Mouse (Mus musculus) limb, embryonic 15.5 days (tissue): ENCODE measurements around the gene 3110070M22Rik. TPM values are rescaled to one million over a fixed set of nuclear protein-coding genes. Genes with fewer than 3 reads are reported as not detected.
"Not testable (repeated sequence)": the region's sequence is repeated elsewhere in the genome, so short reads cannot be mapped to it uniquely, and the experiment has no call there.

Source experiments
- ATAC-seq: fragments of 200-750 bp; cut with Nextera tagmentation; 2 replicates; pipeline ENCODE4 v1.8.0; 2017; ENCODE audit warnings: low read depth, moderate TSS enrichment; ENCODE audit not compliant: insufficient number of reproducible peaks, low FRiP score, low TSS enrichment
- H3K27ac ChIP-seq: fragments of 300-500 bp; sonication (generic); 2 replicates; pipeline ENCODE4 v1.5.1; 2015; ENCODE audit warnings: moderate library complexity, mild to moderate bottlenecking, inconsistent platforms
- H3K27me3 ChIP-seq: fragments of 300-500 bp; sonication (generic); 2 replicates; pipeline ENCODE4 v1.6.1; 2015; ENCODE audit warnings: inconsistent platforms
- H3K36me3 ChIP-seq: fragments of 300-500 bp; sonication (generic); 2 replicates; pipeline ENCODE4 v1.6.1; 2015; ENCODE audit warnings: inconsistent platforms
- H3K4me1 ChIP-seq: fragments of 300-500 bp; sonication (generic); 2 replicates; pipeline ENCODE4 v1.6.1; 2015; ENCODE audit warnings: inconsistent platforms
- H3K4me2 ChIP-seq: fragments of 300-500 bp; sonication (generic); 2 replicates; pipeline ENCODE4 v1.6.1; 2015; ENCODE audit warnings: mild to moderate bottlenecking, inconsistent platforms
- H3K4me3 ChIP-seq: fragments of 300-500 bp; sonication (generic); 2 replicates; pipeline ENCODE4 v1.5.1; 2015; ENCODE audit warnings: mild to moderate bottlenecking, inconsistent platforms
- H3K9ac ChIP-seq: fragments of 300-500 bp; sonication (generic); 2 replicates; pipeline ENCODE4 v1.6.1; 2015; ENCODE audit warnings: inconsistent platforms
- H3K9me3 ChIP-seq: fragments of 300-500 bp; sonication (generic); 2 replicates; pipeline ENCODE4 v1.6.1; 2016; ENCODE audit warnings: inconsistent platforms
- WGBS: fragments of 180-500 bp; shearing (Covaris S2); methylation state at CpG from one replicate; pipeline ENCODE4 v1.1.7; 2015; 5-methylcytosine and 5-hydroxymethylcytosine counted together
- polyA plus RNA-seq: library from polyadenylated mRNA; unstranded; fragments of >200 nt; fragmentation: Nextera tagmentation; extraction: Ambion mirVana; gene quantifications from 2 replicates; pipeline ENCODE4 v1.2.1, GENCODE M21; 2015

3110070M22Rik gene
- polyA plus RNA-seq = 0.93 and 1.1 TPM in 2 replicates

DNA sequence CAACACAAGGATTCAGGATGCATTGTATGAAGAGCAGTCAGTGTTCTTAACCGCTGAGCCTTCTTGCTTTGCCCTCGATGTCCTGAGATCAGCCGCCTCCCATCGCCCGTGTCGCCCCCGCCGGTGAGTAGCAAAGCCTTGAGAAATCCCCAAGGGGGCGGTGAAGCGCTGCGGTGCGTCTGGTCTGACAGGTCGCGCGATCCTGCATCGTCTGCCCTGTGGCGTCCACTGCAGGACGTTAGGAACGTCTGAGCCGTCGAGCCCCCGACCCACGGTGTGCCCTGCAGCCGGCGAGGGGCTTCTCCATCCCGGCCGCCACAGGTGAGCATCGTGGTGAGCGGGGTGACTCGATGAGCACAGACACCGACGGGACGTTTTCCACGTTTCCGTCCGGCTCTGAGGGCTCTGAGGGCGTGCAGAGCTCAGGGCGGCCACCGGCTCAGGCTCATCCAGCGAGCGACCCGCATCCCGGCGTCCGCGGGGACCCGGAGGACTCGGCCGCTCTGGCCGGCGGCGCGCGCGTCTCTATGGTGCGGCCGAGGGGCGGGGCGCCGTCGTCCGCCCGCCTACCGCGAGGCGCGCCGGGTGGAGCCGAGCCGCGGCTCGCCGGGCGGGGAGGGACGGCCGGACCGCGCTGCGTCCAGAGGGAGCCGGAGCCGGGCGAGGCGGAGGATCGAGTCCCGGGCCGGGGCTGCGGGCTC lies at the start of gene 3110070M22Rik, which contains the start of gene Tmem267:
Gene 3110070M22Rik, minus strand, starts transcription at position 504 of the 701 bp plus-strand sequence.
Gene Tmem267, plus strand, starts transcription at position 160 of the 701 bp plus-strand sequence.
- H3K9me3 ChIP-seq = peaks cover 13% of the 10 kb centered on the region
- no peak within 1 kb of the TSS for H3K4me3 ChIP-seq
- H3K27ac ChIP-seq = no peak within 1 kb of the TSS
- ATAC-seq = no peak
- no peak within 1 kb of the TSS for H3K9ac ChIP-seq
- H3K4me2 ChIP-seq = peak within 1 kb of the TSS; percentile 28
- peaks cover 36% of the 10 kb centered on the region for H3K36me3 ChIP-seq
- H3K27me3 ChIP-seq = no peaks in the 10 kb centered on the region
- WGBS = 80% methylated on average over 87 of the region's 87 CpGs
- no peaks in the 10 kb centered on the region for H3K4me1 ChIP-seq

GRCm38 (mm10) chr13:119494938-119495337 lies 6.8 kb upstream of the 3110070M22Rik start:
- H3K36me3 ChIP-seq, H3K27me3 ChIP-seq, H3K4me2 ChIP-seq, H3K9ac ChIP-seq, H3K4me3 ChIP-seq, H3K27ac ChIP-seq, H3K4me1 ChIP-seq: not testable (repeated sequence)
- H3K9me3 ChIP-seq = peaks cover 17% of the 10 kb centered on the region
- 96% methylated on average over 13 of the region's 22 CpGs for WGBS
- ATAC-seq = peak; percentile 30

DNA sequence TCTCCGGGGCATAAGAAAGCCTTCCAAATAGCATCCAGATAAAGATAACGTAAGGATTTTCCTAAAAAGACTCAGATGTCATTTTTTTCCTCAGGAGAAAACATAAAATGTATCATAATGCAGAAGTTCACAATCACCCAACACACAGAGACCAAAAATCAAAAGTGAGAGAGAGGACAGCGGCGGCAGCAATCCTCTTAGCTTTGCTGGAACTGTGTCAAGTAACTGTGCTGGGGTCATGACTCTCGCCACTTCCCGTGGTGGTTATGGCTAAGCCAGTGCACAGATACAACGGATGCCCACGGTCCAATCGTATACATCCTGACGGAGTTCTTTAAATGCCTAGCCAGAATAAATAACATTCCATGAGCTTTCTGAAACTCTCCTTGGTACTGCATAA lies 3.9 kb upstream of the 3110070M22Rik start:
- not testable (repeated sequence) for H3K9ac ChIP-seq, H3K27ac ChIP-seq, H3K36me3 ChIP-seq, H3K4me1 ChIP-seq, H3K4me3 ChIP-seq, H3K27me3 ChIP-seq, H3K4me2 ChIP-seq
- WGBS = 91% methylated on average over 10 of the region's 10 CpGs
- H3K9me3 ChIP-seq = peaks cover 18% of the 10 kb centered on the region
- 0 out of 2 replicates have a peak, but pooled peaks have one; percentile 3 for ATAC-seq

DNA sequence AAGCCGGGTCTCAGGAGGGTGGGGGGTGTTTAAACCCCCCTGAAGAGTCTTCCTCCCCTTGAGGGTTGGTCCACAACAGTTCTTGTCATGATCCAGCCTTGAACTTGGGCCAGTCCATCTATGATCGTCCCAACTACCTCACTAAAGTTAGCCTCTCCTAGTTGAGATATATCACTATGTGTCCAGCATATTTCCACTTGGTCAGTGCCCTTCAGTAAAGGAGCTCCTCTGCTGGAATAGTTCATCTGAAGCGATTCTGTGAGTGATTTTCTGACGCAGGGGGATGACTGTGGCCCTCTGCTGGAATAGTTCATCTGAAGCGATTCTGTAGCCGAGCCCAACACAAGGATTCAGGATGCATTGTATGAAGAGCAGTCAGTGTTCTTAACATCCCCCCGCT lies 829 bp downstream of the 3110070M22Rik start:
- ATAC-seq = no peak
- Histone ChIP-seq H3K4me3 (no peak overlapping the region), H3K27ac (no peak overlapping the region), H3K4me2 (peak overlapping the region; percentile 28), H3K36me3 (peaks cover 36% of the 10 kb centered on the region), H3K9me3 (peaks cover 13% of the 10 kb centered on the region), H3K27me3 (no peaks in the 10 kb centered on the region), H3K4me1 (no peaks in the 10 kb centered on the region), H3K9ac (no peak overlapping the region)
- 66% methylated on average over 7 of the region's 7 CpGs for WGBS

DNA sequence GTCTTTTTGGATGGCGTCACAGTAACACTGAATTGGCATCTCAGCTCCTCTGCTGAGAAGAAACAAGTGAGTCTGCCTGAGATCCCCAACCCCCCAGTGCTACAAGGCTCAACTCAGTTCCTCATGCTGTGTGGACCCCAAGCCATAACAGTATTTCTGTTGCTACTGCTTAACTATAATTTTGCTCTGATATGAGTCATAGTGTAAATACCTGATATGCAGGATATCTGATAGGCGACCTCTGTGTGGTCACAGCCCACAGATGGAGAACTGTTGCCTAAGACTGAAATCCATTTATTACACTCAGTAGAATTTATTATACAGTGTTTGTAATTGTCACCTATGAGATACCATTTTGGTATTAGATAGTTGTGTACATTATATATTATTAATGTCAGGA lies 10.4 kb downstream of the 3110070M22Rik start:
- Histone ChIP-seq H3K4me2 (no peak overlapping the region), H3K9me3 (no peaks in the 10 kb centered on the region), H3K4me1 (no peaks in the 10 kb centered on the region), H3K9ac (no peak overlapping the region), H3K27ac (no peak overlapping the region), H3K27me3 (no peaks in the 10 kb centered on the region), H3K36me3 (peaks cover 60% of the 10 kb centered on the region), H3K4me3 (no peak overlapping the region)
- 92% methylated on average over 2 of the region's 2 CpGs for WGBS
- no peak for ATAC-seq

- 91% methylated on average over 9 of the region's 9 CpGs for WGBS
- H3K4me1 ChIP-seq = no peaks in the 10 kb centered on the region
- no peaks in the 10 kb centered on the region for H3K9me3 ChIP-seq
- ATAC-seq = no peak
- no peak overlapping the region for H3K4me3 ChIP-seq
- H3K9ac ChIP-seq = no peak overlapping the region
- H3K4me2 ChIP-seq = no peak overlapping the region
- no peak overlapping the region for H3K27ac ChIP-seq
- H3K27me3 ChIP-seq = no peaks in the 10 kb centered on the region
- peaks cover 70% of the 10 kb centered on the region for H3K36me3 ChIP-seq
Observed at GRCm38 (mm10) chr13:119476631-119477030, 11.6 kb downstream of the 3110070M22Rik start.

DNA sequence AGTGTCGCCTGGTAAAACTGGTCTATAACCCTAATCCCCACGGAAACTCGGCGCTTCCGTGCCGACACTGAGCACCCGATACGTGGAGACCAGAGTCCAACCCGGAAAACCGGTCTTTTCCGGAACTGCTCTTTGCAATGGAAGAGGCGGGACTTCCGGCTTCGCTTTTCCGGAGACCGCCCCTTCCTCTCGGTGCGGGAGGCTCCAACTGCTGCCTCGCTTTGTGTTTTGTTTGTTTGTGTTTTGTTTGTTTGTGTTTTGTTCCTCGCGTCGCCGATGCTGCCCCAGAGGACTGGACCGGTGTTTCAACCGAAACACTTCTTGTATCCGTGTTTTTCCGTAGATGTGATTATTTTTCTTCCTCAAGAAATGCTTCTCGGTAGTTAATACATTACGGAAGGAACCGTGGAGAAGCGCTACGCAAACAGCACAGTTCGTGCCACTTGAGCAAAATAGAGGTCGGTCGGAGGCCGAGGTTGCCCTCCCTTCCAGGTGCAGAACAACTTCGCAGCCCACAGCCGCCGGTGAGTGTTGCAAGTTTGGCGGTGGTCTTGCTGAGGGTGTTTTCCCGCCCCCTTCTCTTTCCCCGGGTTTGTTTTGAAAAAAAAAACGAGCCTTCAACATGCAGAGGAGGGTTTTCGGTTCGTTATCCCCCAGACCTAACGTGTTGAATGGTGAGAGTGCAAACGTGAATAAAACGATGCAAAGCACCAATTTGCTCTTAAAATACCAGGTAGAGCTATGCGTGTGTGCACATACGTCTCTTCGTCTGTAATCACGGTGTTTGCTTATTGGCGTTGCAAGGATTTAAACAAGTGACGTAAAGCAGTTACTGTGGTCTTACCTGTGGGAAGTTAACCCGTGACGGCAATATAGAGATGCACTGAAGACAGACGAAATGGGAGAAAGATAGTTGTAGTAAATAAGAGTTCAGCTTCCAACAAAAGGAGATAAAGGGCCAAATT lies 25.3 kb downstream of the 3110070M22Rik start, which contains the start of gene 4833420G17Rik:
Gene 4833420G17Rik, plus strand, starts transcription at position 173 of the 965 bp plus-strand sequence.
- peaks cover 8% of the 10 kb centered on the region for H3K4me1 ChIP-seq
- peak within 1 kb of the TSS; percentile 68 for H3K4me3 ChIP-seq
- H3K9me3 ChIP-seq = no peaks in the 10 kb centered on the region
- 7% methylated on average over 57 of the region's 57 CpGs for WGBS
- H3K27me3 ChIP-seq = no peaks in the 10 kb centered on the region
- H3K4me2 ChIP-seq = peak within 1 kb of the TSS; percentile 55
- peak; percentile 88 for ATAC-seq
- H3K36me3 ChIP-seq = peaks cover 21% of the 10 kb centered on the region
- H3K9ac ChIP-seq = peak within 1 kb of the TSS; percentile 66
- H3K27ac ChIP-seq = peak within 1 kb of the TSS; percentile 85

- Histone ChIP-seq H3K9ac (peak overlapping the region; percentile 66; the same call in 1 of the 2 replicates), H3K4me3 (peak overlapping the region; percentile 68), H3K27me3 (no peaks in the 10 kb centered on the region), H3K9me3 (no peaks in the 10 kb centered on the region), H3K36me3 (peaks cover 18% of the 10 kb centered on the region), H3K4me1 (peaks cover 8% of the 10 kb centered on the region), H3K4me2 (peak overlapping the region; percentile 48), H3K27ac (peak overlapping the region; percentile 85)
- no peak for ATAC-seq
- 7% methylated on average over 10 of the region's 10 CpGs for WGBS
Observed at GRCm38 (mm10) chr13:119461900-119462595, 26.1 kb downstream of the 3110070M22Rik start.

- Histone ChIP-seq H3K9ac (no peak overlapping the region), H3K9me3 (no peaks in the 10 kb centered on the region), H3K4me1 (no peaks in the 10 kb centered on the region), H3K4me2 (no peak overlapping the region), H3K27ac (no peak overlapping the region), H3K36me3 (peaks cover 37% of the 10 kb centered on the region), H3K4me3 (no peak overlapping the region), H3K27me3 (no peaks in the 10 kb centered on the region)
- 91% methylated on average over 7 of the region's 7 CpGs for WGBS
- no peak for ATAC-seq
Observed at GRCm38 (mm10) chr13:119456342-119456741, 31.8 kb downstream of the 3110070M22Rik start.

- no peaks in the 10 kb centered on the region for H3K27me3 ChIP-seq
- no peak overlapping the region for H3K27ac ChIP-seq
- H3K9me3 ChIP-seq = no peaks in the 10 kb centered on the region
- peaks cover 49% of the 10 kb centered on the region for H3K36me3 ChIP-seq
- H3K4me3 ChIP-seq = no peak overlapping the region
- no peak overlapping the region for H3K9ac ChIP-seq
- no peak for ATAC-seq
- no peak overlapping the region for H3K4me2 ChIP-seq
- no peaks in the 10 kb centered on the region for H3K4me1 ChIP-seq
Observed at GRCm38 (mm10) chr13:119455082-119455481, 33.1 kb downstream of the 3110070M22Rik start.

- Histone ChIP-seq H3K27ac (no peak overlapping the region), H3K4me2 (no peak overlapping the region), H3K9me3 (no peaks in the 10 kb centered on the region), H3K36me3 (peaks cover 49% of the 10 kb centered on the region), H3K4me3 (no peak overlapping the region), H3K4me1 (no peaks in the 10 kb centered on the region), H3K27me3 (no peaks in the 10 kb centered on the region), H3K9ac (no peak overlapping the region)
- ATAC-seq = no peak
- 89% methylated on average over 4 of the region's 4 CpGs for WGBS
Observed at GRCm38 (mm10) chr13:119453563-119453962, 34.6 kb downstream of the 3110070M22Rik start.
